Mouse (Mus musculus) ES-Bruce4 (cell line): ENCODE results near the gene Inpp5k. TPM values are rescaled to one million over a fixed set of nuclear protein-coding genes. Genes with fewer than 3 reads are reported as not detected.

Experiments used
- H3K27ac ChIP-seq: 2 replicates; pipeline ENCODE4 v1.5.1; 2012; ENCODE audit warnings: low read length, inconsistent platforms; ENCODE audit not compliant: insufficient read depth
- H3K27me3 ChIP-seq: 2 replicates; pipeline ENCODE4 v1.6.1; 2012; ENCODE audit warnings: mild to moderate bottlenecking, low read length, inconsistent platforms; ENCODE audit not compliant: control insufficient read depth, poor library complexity, insufficient read depth, severe bottlenecking
- H3K36me3 ChIP-seq: 2 replicates; pipeline ENCODE4 v1.6.1; 2012; ENCODE audit warnings: inconsistent platforms, mild to moderate bottlenecking, low read length, moderate library complexity; ENCODE audit not compliant: control insufficient read depth, poor library complexity, insufficient read depth, severe bottlenecking
- H3K4me1 ChIP-seq: one replicate; pipeline ENCODE4 v1.8.1; 2011; ENCODE audit warnings: low read length; ENCODE audit not compliant: control insufficient read depth, insufficient read depth
- H3K4me3 ChIP-seq: 2 replicates; pipeline ENCODE4 v1.5.1; 2011; ENCODE audit warnings: low read depth, mild to moderate bottlenecking, low read length
- H3K9ac ChIP-seq: 2 replicates; pipeline ENCODE4 v1.6.1; 2012; ENCODE audit warnings: low read depth, mild to moderate bottlenecking, inconsistent platforms; ENCODE audit not compliant: poor library complexity, severe bottlenecking
- H3K9me3 ChIP-seq: replicated peaks from 2 replicates; pipeline ENCODE4 v1.6.1; 2012; ENCODE audit warnings: mild to moderate bottlenecking, low read length, inconsistent platforms; ENCODE audit not compliant: control insufficient read depth, poor library complexity, insufficient read depth, severe bottlenecking
- CTCF ChIP-seq: IDR thresholded peaks from one replicate; pipeline ENCODE4 v1.8.1; 2011; ENCODE audit warnings: low read depth, low read length
- EP300 ChIP-seq: IDR thresholded peaks from 2 replicates; pipeline ENCODE4 v1.6.1; 2011; ENCODE audit warnings: low read depth, low read length; ENCODE audit not compliant: insufficient read depth
- POLR2A ChIP-seq: IDR thresholded peaks from one replicate; pipeline ENCODE4 v1.8.1; 2011; ENCODE audit warnings: low read length; ENCODE audit not compliant: insufficient read depth
- polyA plus RNA-seq: library from polyadenylated mRNA; stranded (reverse); fragments of >200 nt; gene quantifications from 2 replicates; pipeline ENCODE4 v1.2.4, GENCODE M21; 2011; ENCODE audit warnings: low read depth; ENCODE audit not compliant: missing spikeins, insufficient read depth, insufficient read length

Gene Inpp5k
- polyA plus RNA-seq, 1 experiment, result 22.6 TPM

DNA sequence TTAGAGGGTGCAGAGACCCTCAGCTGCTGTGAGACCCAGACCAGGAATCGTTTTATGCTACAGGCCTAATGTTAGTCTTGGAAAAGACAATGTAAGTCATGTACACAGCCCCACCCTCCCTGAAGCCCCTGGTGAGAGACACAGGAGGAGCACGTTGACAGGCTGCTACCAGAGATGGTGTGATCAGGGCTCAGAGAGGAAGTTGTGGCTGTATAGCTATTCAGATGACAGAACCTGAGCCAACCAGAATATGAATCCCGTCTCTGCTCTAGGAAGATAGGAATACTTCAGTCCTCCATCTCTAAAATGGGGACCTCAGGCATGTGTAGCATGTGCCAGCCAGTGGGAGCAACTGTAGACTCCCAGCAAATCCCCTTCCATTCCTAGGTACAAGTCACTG lies 37.8 kb downstream of the Inpp5k start:
- TF ChIP-seq EP300 (no peak), POLR2A (no peak), CTCF (no peak)
- H3K36me3 ChIP-seq, result peaks cover 20% of the 10 kb centered on the region

DNA sequence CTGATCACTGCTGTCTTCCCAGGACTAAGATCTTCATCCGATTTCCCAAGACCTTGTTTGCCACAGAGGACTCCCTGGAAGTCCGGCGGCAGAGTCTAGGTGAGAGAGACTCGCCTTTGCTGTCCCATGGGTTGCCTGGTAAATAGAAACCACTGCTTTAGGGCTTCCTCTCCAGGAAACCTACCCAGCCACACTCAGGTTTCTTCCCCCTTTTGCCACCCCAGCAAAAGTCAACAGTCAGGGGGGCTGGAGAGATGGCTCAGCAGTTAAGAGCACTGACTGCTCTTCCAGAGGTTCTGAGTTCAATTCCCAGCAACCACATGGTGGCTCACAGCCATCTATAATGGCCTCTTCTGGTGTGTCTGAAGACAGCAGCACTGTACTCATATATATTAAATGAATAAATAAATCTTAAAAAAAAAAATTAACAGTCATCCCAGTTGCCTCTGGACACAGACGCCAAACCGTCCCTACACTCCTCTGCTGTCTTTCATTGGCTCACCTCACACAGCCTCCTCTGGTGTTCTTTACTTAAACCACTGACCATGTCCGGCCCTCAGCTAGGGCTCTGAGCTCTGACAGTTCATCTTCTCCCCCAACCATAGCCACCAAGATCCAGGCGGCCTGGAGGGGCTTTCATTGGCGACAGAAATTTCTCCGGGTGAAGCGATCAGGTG lies 38.5 kb downstream of the Inpp5k start:
- no peaks in the 10 kb centered on the region for H3K27me3 ChIP-seq
- H3K4me1 ChIP-seq, result no peaks in the 10 kb centered on the region
- H3K9me3 ChIP-seq, result no peaks in the 10 kb centered on the region
- no peak overlapping the region for H3K27ac ChIP-seq
- peaks cover 21% of the 10 kb centered on the region for H3K36me3 ChIP-seq
- no peak overlapping the region for H3K4me3 ChIP-seq
- no peak for TF ChIP-seq POLR2A
- no peak for TF ChIP-seq EP300
- TF ChIP-seq CTCF, result no peak
- no peak overlapping the region for H3K9ac ChIP-seq

More for the DNA sequence above, 37.8 kb downstream of the Inpp5k start:
- Histone ChIP-seq H3K9me3 (no peaks in the 10 kb centered on the region), H3K4me3 (no peak overlapping the region), H3K4me1 (no peaks in the 10 kb centered on the region), H3K27ac (no peak overlapping the region), H3K9ac (no peak overlapping the region), H3K27me3 (no peaks in the 10 kb centered on the region)

DNA sequence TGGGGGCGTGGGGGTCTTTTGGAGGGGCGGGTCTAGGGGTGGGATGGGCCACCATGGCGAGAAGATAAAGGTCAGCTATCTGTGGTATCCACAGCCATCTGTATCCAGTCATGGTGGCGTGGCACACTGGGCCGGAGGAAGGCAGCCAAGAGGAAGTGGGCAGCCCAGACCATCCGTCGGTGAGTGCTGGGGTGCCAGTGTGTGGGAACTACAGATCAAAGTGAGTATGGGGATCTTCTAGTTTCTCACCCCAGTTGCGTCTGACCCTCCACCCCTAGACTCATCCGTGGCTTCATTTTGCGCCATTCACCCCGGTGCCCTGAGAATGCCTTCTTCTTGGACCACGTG lies 39.0 kb downstream of the Inpp5k start:
- Histone ChIP-seq H3K27ac (no peak overlapping the region), H3K4me3 (no peak overlapping the region), H3K36me3 (peaks cover 21% of the 10 kb centered on the region), H3K9me3 (no peaks in the 10 kb centered on the region), H3K9ac (no peak overlapping the region), H3K4me1 (no peaks in the 10 kb centered on the region), H3K27me3 (no peaks in the 10 kb centered on the region)
- no peak for TF ChIP-seq CTCF
- no peak for TF ChIP-seq EP300
- TF ChIP-seq POLR2A, result no peak

DNA sequence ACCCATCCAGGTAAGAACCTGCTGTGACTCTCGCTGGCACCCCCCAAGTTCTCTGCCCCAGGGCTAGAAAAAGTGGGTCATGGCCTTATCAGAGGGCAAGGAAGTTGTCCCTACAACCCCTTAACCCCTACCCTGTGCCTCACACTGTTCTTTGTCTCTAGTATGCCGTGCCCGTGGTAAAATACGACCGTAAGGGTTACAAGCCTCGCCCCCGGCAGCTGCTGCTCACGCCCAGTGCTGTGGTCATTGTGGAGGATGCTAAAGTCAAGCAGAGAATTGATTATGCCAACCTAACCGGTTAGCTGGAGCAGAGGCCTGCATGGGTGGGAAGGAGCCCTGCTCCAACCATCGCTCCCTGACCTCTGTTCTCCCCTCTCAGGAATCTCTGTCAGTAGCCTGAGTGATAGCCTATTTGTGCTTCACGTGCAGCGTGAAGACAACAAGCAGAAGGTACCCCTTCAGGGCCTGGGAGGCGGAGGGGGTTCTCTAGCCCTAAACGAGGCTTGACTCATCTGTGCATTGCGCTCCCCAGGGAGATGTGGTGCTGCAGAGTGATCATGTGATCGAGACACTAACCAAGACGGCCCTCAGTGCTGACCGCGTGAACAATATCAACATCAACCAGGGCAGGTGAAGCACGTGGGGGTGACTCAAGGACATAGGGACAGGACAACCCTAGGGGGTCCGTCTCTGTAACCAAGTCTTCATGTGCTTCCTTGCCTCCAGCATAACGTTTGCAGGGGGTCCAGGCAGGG lies 40.8 kb downstream of the Inpp5k start:
- TF ChIP-seq POLR2A (no peak), EP300 (no peak), CTCF (no peak)
- H3K9me3 ChIP-seq, result no peaks in the 10 kb centered on the region
- H3K4me3 ChIP-seq, result no peak overlapping the region
- no peak overlapping the region for H3K9ac ChIP-seq
- no peak overlapping the region for H3K27ac ChIP-seq
- no peaks in the 10 kb centered on the region for H3K27me3 ChIP-seq
- H3K36me3 ChIP-seq, result peaks cover 21% of the 10 kb centered on the region
- no peaks in the 10 kb centered on the region for H3K4me1 ChIP-seq

DNA sequence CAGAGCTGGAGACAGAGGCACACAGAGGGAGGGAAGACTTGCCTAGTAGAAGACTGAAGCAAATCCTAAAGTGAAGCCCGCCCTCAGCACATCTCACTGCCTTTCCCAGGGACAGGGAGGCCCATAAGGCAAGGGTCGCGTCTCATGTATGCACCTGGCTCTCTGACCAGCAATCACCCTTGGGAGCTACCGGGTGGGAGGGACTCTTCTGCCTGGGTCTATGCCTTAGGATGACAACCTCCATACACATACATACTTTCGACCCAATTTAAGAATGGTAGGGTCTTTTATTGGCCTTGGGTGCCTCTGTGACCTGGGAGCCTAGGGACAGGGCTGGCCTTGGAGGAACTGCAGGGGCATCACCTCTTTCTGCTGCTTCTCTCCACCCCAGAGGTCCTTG lies 42.6 kb downstream of the Inpp5k start:
- peaks cover 16% of the 10 kb centered on the region for H3K36me3 ChIP-seq
- H3K9me3 ChIP-seq, result no peaks in the 10 kb centered on the region
- no peak overlapping the region for H3K27ac ChIP-seq

DNA sequence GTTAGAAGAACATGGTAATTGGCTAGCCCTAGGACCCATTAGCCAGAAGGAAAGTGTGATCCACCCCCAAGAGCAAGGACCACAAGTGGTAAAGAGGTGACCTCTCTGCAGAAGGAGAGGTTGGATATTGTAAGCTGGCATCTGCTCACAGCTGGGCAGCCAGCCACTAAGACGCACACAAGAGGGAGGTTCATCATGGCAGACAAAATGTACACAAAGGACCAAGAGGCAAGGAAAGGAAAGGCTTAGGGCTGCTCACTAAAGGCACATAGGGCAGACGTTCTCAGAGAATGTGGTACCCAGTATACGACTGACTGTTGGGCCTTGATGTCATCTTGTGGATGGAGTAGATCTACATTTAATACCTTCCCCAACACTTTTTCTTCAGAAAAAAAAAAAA lies 44.1 kb downstream of the Inpp5k start:
- H3K9ac ChIP-seq, result no peak overlapping the region
- no peak overlapping the region for H3K27ac ChIP-seq
- no peaks in the 10 kb centered on the region for H3K27me3 ChIP-seq
- no peaks in the 10 kb centered on the region for H3K9me3 ChIP-seq
- H3K4me1 ChIP-seq, result no peaks in the 10 kb centered on the region
- H3K36me3 ChIP-seq, result peaks cover 9% of the 10 kb centered on the region
- no peak overlapping the region for H3K4me3 ChIP-seq
- TF ChIP-seq CTCF (no peak), EP300 (no peak), POLR2A (no peak)

More for the DNA sequence above, 42.6 kb downstream of the Inpp5k start:
- Histone ChIP-seq H3K27me3 (no peaks in the 10 kb centered on the region), H3K4me1 (no peaks in the 10 kb centered on the region), H3K9ac (no peak overlapping the region), H3K4me3 (no peak overlapping the region)
- no peak for TF ChIP-seq POLR2A
- no peak for TF ChIP-seq CTCF
- no peak for TF ChIP-seq EP300
